Mouse (Mus musculus): ENCODE data around the gene 9330182L06Rik.

Gene 9330182L06Rik

DNA sequence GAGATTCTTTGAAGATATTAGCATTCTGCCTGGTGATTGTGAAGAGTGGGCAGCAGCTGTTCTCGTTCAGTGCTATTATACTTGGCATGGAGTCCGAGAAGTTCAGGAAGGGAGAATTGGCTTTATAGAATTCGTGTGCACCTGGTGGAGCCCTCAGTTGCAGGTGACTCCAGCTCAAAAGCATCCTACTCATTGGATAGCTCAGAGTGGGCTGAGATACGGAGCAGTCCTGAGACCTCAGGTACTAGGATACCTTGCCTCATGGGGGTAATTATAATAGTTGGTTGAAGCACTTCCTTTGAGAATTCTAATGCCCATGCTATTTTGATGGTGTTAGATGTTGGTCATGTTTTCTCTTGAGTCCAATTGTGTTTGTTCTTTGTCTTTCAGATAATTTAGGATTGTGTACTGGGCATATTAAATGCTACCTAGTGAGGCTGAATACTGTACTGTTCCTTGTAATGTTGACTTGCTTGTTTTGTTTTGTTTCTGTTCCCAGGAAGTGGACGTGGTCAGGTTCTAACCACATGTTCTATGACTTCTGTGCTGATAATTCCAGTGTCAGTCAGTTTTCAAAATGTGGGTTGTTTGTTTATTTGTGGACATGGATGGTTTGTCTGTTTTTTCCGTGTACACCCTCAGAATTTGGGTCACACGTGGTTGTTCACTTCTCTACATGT is 96.2 kb downstream of the 9330182L06Rik start:
- DNase-seq (ENCODE audit: low read depth, low spot score) = no peak

DNA sequence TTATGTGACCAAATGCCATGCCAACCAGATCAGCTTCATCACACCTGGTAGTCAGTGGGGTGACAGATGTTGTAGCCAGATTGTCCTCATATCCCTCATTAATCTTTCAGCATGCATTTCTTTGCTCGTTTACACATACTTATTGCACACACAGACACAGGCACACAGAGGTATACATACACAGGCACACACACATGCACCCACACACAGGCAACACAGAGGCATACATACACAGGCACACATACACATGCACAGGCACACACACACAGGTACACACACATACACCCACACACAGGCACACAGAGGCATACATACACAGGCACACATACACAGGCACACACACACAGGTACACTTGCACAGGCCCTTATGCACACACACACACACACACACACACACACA is 99.0 kb downstream of the 9330182L06Rik start:
- DNase-seq (ENCODE audit: low read depth, low spot score) = no peak

DNA sequence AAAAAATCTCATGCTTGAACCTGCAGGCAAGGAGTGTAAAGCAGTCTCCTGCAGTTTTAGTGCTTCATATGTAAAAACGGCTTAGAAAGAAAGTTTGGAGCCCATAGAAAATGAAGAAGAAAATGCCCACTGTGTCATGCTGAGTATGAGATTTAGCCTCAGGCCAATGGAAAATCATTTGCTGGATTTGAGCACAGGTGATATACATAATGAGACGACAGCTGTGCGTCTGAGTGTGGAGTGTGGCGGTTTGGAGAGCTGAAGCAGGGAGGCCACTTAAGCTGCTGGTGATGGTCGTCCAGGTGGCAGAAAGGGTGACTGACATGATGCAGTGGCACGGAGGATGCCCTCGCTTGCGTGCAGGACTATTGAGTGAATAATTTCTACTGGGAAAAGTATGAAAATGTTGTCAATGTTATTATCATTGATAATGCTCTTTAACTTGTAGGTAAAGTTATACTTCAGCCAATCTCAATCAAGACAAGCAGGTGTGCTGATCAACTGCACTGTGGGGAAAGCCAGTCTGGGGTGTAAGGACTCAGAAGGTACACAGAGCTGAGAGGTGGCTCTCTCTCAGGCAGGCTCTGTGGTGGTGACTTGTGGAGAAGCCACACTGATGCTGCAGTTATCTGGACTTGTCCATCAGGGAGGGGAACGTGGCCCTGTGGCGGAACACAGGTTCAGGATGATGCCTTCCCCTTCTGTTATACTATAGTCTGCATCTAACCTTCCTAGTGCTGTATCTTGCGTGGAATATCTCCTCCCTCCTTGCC is 102.2 kb downstream of the 9330182L06Rik start:
- no peak for DNase-seq (ENCODE audit: low read depth, low spot score)

- no peak for DNase-seq (ENCODE audit: low read depth, low spot score)
Measured at GRCm38 (mm10) chr5:9371127-9371526, 105.2 kb downstream of the 9330182L06Rik start.

DNA sequence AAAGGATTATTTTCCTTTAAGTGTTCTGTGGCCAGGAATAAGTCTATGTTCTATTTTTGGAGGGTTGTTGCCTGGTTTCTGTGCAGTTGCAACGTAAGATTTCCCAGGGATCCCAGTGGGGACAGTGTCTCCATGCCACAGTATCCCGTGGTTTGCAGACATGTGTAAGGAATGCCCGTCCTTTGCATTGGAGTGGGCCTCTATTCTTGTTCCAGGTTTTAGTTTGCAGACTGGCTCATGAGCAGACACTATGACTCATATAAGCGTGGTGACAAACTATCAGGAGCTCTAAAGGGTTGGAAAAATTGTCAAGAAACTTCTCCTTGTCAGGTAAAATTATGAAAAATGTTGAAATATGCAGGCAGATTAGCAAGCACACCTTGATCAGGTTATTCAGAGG is 107.4 kb downstream of the 9330182L06Rik start:
- no peak for DNase-seq (ENCODE audit: low read depth, low spot score)

DNA sequence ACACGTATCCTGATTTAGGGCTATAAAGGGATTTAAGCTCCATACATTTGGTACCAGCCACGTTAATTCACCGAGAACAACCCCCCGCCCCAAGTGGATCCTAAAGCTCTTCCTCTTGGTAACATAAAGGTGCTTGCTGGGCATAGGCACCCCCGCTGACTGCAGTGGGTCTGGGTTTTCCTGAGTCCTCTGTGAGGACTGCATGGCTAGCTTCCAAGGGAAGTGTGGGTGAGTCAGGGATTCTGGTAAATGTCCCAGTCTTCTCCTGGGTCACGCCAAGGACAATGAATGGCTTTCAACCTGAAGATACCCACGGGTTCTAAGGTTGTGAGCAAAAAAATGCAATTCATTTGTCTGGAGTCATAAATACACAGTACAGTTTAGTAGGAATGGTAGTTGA is 124.0 kb downstream of the 9330182L06Rik start:
- peak; percentile 64 for DNase-seq (ENCODE audit: low read depth, low spot score)

DNA sequence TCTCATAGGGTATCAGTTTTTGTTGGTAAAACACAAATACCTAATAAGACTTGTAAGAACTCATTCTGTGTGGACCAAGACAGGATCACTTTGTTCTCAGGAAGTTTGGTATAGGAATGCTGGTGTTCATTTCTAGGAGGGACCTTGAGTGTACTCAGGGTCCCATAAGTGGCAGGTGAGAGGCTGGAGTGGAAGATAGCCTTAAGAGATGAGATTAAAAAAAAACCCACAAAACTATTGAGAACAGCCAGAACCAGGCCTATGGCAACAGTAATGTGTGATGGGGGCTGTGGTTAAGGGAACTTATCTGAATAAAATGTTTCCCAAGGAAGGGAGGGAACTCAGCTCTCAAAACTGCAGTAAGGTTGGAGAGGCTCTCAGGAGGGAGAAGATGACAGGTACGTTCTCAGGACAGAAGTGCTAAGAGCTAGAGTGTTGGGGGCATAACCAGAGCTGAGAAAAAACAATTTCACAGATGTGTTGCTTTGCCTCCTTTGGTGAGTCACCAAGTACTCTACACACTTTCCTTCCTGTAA is 126.0 kb downstream of the 9330182L06Rik start:
- no peak for DNase-seq (ENCODE audit: low read depth, low spot score)

- no peak for DNase-seq (ENCODE audit: low read depth, low spot score)
Measured at GRCm38 (mm10) chr5:9417098-9417497, 151.2 kb downstream of the 9330182L06Rik start.

DNA sequence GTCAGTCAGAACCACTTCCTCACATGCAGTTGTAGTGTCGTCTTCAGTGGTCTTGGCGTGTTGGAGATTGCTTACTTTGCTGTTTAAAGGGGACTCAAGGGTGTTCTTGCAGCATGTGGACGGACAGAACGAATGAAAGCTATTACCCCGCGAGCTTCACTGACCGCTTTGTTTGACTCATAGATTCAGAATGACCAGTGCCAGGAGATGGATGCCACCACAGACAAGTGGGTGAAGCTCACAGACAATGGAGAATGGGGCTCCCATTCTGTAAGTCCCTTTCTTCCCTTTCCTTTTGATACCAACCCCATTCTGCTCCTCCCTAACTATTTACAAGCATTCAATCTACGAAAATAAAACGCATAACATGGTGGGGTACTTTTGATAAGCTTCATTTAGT is 151.9 kb downstream of the 9330182L06Rik start:
- DNase-seq (ENCODE audit: low read depth, low spot score) = no peak

- peak; percentile 68 for DNase-seq (ENCODE audit: low read depth, low spot score)
Measured at GRCm38 (mm10) chr5:9419964-9420363, 154.0 kb downstream of the 9330182L06Rik start.

DNA sequence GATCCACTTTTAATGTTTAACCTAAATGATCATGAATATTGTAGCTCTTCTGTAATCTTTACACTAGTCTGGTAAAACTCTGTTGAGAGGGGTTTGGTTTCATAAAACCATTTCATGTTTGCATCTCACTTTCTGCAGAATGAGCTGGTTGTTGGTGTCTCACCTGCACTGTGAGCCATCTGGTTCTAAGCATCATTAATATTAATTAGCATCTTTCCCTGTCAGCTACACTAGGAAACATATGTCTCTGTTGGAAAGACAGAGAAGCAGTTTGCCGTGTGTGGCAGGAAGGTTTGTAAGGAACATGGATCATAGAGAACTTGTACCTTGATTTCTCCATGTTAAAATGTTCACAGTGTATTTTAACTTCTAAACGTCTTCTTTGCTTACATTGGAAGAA is 158.5 kb downstream of the 9330182L06Rik start:
- no peak for DNase-seq (ENCODE audit: low read depth, low spot score)

- no peak for DNase-seq (ENCODE audit: low read depth, low spot score)
Measured at GRCm38 (mm10) chr5:9427165-9427564, 161.2 kb downstream of the 9330182L06Rik start.

DNA sequence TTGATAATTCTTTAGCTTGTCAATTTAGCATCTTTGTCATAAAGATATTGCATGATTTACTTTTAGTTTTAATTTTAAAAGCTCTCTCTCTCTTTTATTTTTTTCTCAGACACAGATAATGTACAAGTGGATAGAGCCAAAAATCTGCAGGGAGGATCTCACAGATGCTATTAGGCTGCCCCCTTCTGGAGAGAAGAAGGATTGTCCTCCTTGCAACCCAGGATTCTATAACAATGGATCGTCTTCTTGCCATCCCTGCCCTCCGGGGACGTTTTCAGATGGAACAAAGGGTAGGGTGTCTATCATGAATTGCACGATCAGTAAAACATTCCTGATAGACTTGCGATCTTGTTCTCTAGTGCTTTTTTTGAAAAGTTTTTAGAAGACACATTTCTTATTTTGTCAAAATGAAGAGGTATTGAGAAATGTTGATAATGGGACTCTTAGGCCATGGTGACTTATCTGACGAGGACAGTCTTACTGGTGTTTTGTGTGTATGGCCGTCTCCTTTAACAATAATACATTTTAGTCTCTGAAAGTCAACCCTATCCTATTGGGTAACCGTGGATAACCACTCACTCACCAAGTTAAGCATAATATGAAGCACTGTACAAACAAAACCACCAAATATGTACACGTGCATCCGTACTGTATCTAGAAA is 161.8 kb downstream of the 9330182L06Rik start:
- DNase-seq (ENCODE audit: low read depth, low spot score) = peak; percentile 77

DNA sequence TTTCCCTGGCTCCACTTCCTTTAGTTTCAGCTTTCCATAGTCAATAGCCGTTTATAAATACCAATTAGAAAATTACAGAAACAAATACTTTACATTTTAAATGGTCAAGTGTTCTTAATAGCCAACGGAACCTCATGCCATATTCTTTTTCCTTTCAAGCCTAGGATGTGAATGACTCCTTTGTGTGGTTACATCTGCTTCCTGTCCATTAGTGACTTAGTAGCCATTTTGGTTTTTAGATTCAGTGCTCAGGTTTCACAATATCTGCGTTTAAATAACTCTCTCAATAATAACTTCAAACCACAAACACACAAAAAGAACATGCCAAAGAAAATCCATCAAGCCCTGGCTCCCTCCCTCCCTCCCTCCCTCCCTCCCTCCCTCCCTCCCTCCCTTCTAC is 162.8 kb downstream of the 9330182L06Rik start:
- no peak for DNase-seq (ENCODE audit: low read depth, low spot score)

DNA sequence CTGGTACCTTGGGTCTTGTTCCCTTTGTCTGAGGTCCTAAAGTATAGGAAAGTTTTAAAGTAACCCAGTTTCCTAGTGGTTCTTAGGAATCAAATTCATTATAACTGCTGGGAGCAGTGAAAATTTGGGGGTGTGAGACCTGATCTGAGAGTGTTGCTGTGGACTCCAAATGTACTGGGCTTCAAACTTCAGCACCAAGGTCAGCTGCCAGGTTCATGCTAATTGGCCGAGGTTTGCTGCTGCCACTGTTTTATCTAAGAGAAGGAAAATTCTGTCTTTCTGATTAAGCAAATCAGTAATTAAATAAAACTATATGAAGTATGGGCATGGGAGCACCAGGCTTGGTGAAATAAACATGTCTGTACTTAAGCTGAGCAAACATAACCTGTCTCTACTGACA is 180.2 kb downstream of the 9330182L06Rik start:
- peak; percentile 31 for DNase-seq (ENCODE audit: low read depth, low spot score)

DNA sequence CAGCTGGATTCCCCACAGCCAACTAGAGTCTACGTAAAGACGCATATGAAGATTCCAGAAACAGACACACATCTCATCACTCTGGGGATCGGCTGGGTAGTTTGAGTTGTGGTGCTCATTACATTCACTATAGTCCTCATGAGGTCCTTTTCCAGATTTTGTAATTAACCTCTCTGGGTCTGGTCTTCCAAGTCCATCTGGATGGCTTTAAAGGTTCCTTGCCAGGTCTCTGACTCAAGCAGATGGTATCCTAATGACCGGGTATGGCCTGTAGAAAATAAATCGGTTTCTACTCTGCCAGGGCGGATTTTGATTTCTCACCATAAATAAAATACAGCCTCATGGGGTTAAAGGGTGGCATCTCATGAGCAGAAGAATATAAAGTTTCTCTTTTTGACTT is 183.0 kb downstream of the 9330182L06Rik start:
- peak; percentile 37 for DNase-seq (ENCODE audit: low read depth, low spot score)

DNA sequence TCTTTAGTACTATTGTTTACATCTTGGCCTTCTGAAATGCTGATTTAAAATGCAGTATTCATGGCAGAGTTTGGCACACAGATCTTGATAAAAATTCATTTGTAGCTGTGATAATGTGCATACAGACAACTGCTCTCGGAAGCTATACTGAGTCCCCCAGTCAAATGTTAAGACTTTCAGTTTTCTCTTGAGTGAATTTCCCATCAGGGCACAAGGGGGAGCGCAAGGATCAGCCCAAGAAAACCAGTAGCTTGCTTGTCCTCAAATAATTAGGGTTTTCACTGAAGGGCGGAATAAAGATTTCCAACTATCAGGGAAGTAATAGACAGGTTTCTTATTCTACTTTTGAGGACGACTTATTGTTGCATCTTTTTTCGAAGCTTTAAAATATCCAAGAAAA is 183.7 kb downstream of the 9330182L06Rik start:
- DNase-seq (ENCODE audit: low read depth, low spot score) = peak; percentile 61

DNA sequence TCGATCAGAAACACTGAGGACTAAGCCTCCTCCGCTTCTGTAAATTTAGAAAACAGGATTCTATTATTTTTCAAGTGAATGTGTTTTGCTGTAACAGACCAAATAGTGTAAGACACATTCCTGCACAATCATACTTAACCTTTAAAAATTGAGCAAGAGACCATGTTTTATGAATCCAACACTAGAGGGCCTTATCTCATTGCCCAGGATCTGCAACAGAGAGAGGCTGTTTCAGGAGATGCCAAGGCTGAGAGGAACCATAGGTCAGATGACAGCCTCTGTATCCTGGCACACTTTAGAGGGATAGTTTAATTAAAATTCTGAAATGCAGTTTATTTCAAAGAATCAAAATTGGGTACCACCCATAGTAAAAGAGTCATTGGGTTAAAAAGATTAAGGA is 187.4 kb downstream of the 9330182L06Rik start:
- no peak for DNase-seq (ENCODE audit: low read depth, low spot score)

- no peak for DNase-seq (ENCODE audit: low read depth, low spot score)
Measured at GRCm38 (mm10) chr5:9477587-9477986, 211.7 kb downstream of the 9330182L06Rik start.

DNA sequence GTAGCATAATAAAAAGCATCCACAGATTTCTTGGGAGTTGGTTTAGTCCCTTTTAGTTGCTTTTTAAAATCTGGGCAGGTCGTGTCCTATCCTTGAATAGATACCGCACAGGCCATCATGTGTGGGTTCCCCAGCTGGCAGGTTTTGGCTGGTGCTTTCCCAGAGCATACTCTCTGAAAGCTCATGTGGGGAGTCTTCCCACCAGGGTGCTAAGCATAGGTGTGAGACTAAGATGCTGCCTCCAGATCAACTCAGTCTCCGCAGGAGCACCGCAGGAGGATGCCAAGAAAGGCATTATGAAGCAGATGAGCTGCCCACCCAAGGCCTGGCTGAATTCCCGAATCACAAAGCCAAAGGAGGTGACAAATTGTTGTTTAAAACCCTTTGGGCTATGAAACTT is 229.5 kb downstream of the 9330182L06Rik start:
- no peak for DNase-seq (ENCODE audit: low read depth, low spot score)

DNA sequence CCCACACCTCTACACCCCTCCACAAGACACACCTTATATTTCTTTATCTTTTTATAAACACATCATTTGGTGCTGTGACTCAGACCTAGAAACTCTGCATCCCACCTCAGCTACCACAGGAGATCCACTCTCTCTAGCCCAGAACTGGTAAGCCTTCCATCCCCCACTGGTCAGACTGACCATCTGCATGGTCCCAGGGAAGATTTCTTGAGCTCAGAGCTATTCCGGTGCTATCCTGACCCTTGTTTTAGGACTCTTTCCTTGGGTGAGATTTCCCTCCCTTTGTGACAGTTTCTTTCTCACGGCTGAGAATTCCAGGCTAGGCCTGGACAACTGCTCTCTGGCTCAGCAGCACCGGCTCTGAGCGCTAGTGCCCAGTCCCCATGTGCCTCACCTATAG is 231.3 kb downstream of the 9330182L06Rik start:
- DNase-seq (ENCODE audit: low read depth, low spot score) = no peak

DNA sequence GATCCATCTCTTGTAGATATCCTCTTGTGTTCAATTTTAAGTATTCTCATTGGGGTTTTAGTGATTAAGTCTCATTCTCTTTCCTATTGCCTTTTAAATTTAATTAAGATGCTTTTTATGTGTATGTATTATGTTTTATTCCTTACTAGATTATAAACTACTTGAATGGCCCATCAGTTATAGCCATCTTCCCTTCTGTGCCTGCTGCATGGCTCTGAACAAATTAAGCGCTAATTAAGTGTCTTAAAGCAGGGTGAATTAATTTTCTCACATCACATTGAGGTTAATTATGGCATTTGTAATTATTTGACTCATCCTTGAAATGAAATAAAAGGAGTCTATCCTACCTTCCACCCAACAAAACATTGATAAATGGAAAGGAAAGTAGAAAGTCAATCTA is 245.1 kb downstream of the 9330182L06Rik start:
- DNase-seq (ENCODE audit: low read depth, low spot score) = no peak

All from 3T3-L1 (cell line).